Mouse (Mus musculus) limb, embryonic 13.5 days (tissue): ENCODE data around the gene Mapt. TPM values are rescaled to one million over a fixed set of nuclear protein-coding genes. Genes with fewer than 3 reads are reported as not detected.
A peak's percentile ranks its signal among the peaks of the same experiment; 100 is the strongest.

Experiments used
- ATAC-seq: fragments of 200-750 bp; cut with Nextera tagmentation; 2 replicates; pipeline ENCODE4 v1.8.0; 2017; ENCODE audit warnings: low read depth, moderate number of reproducible peaks, moderate TSS enrichment; ENCODE audit not compliant: low FRiP score
- H3K27ac ChIP-seq: fragments of 300-500 bp; sonication (generic); 2 replicates; pipeline ENCODE4 v1.5.1; 2015; ENCODE audit warnings: inconsistent platforms, mild to moderate bottlenecking, moderate library complexity
- H3K27me3 ChIP-seq: fragments of 300-500 bp; sonication (generic); 2 replicates; pipeline ENCODE4 v1.6.1; 2015; ENCODE audit warnings: mild to moderate bottlenecking, inconsistent platforms
- H3K36me3 ChIP-seq: fragments of 300-500 bp; sonication (generic); 2 replicates; pipeline ENCODE4 v1.6.1; 2015; ENCODE audit warnings: inconsistent platforms, mild to moderate bottlenecking, moderate library complexity
- H3K4me1 ChIP-seq: fragments of 300-500 bp; sonication (generic); 2 replicates; pipeline ENCODE4 v1.6.1; 2015; ENCODE audit warnings: inconsistent platforms
- H3K4me2 ChIP-seq: fragments of 300-500 bp; sonication (generic); replicated peaks from 2 replicates; pipeline ENCODE4 v1.6.1; 2015; ENCODE audit warnings: inconsistent platforms, mild to moderate bottlenecking, moderate library complexity
- H3K4me3 ChIP-seq: fragments of 300-500 bp; sonication (generic); 2 replicates; pipeline ENCODE4 v1.5.1; 2015; ENCODE audit warnings: moderate library complexity, mild to moderate bottlenecking, inconsistent platforms
- H3K9ac ChIP-seq: fragments of 300-500 bp; sonication (generic); 2 replicates; pipeline ENCODE4 v1.6.1; 2015; ENCODE audit warnings: mild to moderate bottlenecking, inconsistent platforms
- H3K9me3 ChIP-seq: fragments of 300-500 bp; sonication (generic); 2 replicates; pipeline ENCODE4 v1.6.1; 2016; ENCODE audit warnings: inconsistent platforms
- WGBS: fragments of 180-500 bp; shearing (Covaris S2); methylation state at CpG from one replicate; pipeline ENCODE4 v1.1.7; 2015; 5-methylcytosine and 5-hydroxymethylcytosine counted together
- polyA plus RNA-seq: library from polyadenylated mRNA; unstranded; fragments of >200 nt; fragmentation: Nextera tagmentation; extraction: Ambion mirVana; gene quantifications from 2 replicates; pipeline ENCODE4 v1.2.1, GENCODE M21; 2015

Gene Mapt
- 3.0 and 4.9 TPM in 2 replicates for polyA plus RNA-seq

DNA sequence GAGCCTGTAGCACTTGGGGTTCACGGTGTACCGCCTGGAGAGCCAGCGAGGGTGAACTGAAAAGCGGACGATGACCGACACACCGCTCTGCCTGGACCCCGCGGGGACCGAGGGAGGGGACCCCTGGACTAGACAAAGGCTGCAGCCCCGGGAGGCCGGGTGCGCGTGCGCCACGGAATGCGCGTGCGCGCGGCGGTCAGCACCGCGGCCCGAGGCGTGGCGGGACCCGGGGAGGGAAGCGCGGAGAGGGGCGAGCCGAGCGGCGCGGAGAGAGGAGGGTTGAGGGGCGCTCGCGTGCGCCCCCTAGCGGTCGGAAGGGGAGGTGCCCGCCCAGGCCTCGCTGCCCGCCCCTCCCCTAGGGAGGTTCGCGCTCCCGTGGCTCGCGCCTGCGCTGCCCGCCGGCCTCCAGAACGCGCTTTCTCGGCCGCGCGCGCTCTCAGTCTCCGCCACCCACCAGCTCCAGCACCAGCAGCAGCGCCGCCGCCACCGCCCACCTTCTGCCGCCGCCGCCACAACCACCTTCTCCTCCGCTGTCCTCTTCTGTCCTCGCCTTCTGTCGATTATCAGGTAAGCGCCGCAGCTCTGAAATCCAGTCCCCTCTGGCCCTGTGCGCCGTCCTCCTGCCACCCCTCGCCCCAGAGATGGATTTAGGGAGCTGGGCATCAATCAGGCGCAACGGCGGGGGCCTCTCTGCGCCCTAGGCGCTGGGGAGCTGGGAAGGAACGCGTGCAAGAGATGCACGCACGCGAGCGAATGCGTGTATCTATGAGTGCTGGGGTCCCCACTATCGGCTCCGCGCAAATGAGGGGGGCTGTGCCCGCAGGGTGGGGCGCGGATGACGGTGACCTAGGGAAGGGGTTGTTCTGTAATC is at the start of gene Mapt:
Mapt (plus strand) TSS at position 350 of the 871 bp plus-strand sequence.
- Histone ChIP-seq H3K9ac (peak within 1 kb of the TSS; percentile 67), H3K4me2 (peak within 1 kb of the TSS; percentile 96), H3K27ac (no peak within 1 kb of the TSS), H3K9me3 (no peaks in the 10 kb centered on the region), H3K4me3 (peak within 1 kb of the TSS; percentile 62), H3K27me3 (peaks cover 75% of the 10 kb centered on the region), H3K36me3 (no peaks in the 10 kb centered on the region), H3K4me1 (peaks cover 28% of the 10 kb centered on the region)
- peak; percentile 89 for ATAC-seq
- WGBS, result under 1% methylated on average over 62 of the region's 94 CpGs

DNA sequence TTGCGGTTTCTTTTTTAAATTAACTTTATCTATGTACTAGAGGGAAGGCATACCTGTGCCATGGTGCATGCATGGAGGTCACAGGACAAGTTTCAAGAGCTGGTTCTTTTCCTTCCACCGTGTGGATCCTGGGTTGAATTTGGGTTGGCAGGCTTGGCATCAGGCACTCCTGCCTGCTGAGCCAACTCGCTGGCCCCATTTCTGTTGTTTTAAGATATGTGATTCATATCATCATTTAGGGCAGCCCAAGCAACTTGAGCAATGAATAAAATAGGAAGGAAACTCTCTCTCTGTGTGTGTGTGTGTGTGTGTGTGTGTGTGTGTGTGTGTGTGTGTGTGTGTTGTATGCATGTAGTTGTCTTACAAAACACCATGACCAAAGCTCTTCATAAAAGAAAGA is 49.0 kb upstream of the Mapt start:
- WGBS, result 82% methylated on average over 3 of the region's 3 CpGs
- no peaks in the 10 kb centered on the region for H3K36me3 ChIP-seq
- no peak for ATAC-seq
- H3K4me2 ChIP-seq, result no peak overlapping the region
- no peaks in the 10 kb centered on the region for H3K4me1 ChIP-seq
- H3K27ac ChIP-seq, result no peak overlapping the region
- peaks cover 5% of the 10 kb centered on the region; the same call in 1 of the 2 replicates for H3K27me3 ChIP-seq
- no peak overlapping the region for H3K9ac ChIP-seq
- H3K9me3 ChIP-seq, result no peaks in the 10 kb centered on the region
- no peak overlapping the region for H3K4me3 ChIP-seq

DNA sequence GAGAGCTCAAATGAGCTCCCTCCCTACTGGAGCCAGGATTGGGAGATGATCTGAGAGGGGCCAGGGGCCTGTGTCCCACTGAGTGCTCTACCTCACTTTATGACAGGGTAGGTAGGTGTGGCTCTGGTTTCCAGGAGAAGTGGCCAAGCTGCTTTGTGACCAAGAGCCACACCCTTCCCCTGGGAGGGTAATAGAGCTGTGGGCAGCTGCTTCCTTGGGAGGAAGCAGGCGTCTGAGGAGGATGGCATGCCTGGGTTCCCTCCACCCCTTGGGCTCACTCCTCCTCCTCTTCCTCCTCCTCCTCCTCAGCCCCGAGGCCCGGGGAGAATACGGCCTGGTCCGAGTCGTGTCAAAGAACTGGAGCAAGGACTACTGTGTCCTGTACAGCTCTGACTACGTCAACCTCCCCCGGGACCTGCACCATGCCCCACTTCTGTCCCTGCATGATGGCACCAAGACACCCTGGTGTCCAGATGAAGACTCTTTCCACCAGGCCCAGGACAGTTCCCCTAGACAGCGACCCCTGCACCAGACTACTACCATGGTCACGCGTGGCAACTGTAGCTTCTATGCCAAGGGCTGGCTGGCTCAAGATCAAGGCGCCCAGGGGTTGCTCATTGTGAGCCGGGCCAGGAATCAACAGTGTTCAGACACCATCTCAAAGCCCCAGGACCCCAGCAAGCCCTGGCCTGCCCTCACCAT is 44.9 kb upstream of the Mapt start, which contains the start of gene Sppl2c:
Sppl2c (plus strand) TSS at position 193 of the 702 bp plus-strand sequence.
- Histone ChIP-seq H3K4me2 (no peak within 1 kb of the TSS), H3K9me3 (no peaks in the 10 kb centered on the region), H3K4me1 (no peaks in the 10 kb centered on the region), H3K27me3 (no peaks in the 10 kb centered on the region), H3K4me3 (no peak within 1 kb of the TSS), H3K9ac (no peak within 1 kb of the TSS), H3K27ac (no peak within 1 kb of the TSS), H3K36me3 (no peaks in the 10 kb centered on the region)
- ATAC-seq, result no peak
- WGBS, result 79% methylated on average over 13 of the region's 13 CpGs

DNA sequence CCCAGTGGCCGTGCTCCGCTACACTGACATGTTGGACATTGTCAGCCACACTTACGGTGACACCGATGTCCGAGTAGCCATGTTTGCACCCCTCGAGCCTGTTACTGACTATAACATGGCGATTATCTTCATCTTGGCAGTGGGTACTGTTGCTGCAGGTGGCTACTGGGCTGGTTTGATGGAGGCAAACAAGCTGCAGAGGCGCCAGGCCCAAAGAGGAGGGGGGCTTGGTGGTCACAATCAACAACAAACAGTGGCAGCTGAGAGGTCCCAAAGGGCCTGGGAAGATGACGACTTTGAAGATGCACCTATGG is 44.4 kb upstream of the Mapt start:
- WGBS, result 90% methylated on average over 9 of the region's 9 CpGs
- Histone ChIP-seq H3K27ac (no peak overlapping the region), H3K9ac (no peak overlapping the region), H3K36me3 (no peaks in the 10 kb centered on the region), H3K27me3 (no peaks in the 10 kb centered on the region), H3K4me1 (no peaks in the 10 kb centered on the region), H3K4me3 (no peak overlapping the region), H3K9me3 (no peaks in the 10 kb centered on the region), H3K4me2 (no peak overlapping the region)
- no peak for ATAC-seq

DNA sequence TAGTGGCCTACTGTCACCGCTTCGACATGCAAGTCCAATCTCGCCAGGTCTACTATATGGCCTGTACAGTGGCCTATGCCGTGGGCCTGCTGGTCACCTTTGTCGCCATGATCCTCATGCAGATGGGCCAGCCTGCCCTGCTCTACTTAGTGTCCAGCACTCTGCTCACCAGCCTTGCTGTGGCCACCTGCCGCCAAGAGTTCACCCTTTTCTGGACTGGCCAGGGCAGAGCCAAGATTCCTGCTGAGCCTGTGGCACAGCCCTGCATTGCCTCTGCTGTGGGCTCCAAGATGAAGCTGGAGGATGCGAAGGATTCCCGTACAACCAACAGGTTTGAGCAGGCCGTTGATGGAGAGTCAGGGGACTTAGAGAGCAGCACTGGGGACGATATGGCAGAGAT is 43.4 kb upstream of the Mapt start:
- Histone ChIP-seq H3K27me3 (no peaks in the 10 kb centered on the region), H3K27ac (no peak overlapping the region), H3K4me1 (no peaks in the 10 kb centered on the region), H3K36me3 (no peaks in the 10 kb centered on the region), H3K4me2 (no peak overlapping the region), H3K9ac (no peak overlapping the region), H3K4me3 (no peak overlapping the region), H3K9me3 (no peaks in the 10 kb centered on the region)
- WGBS, result 93% methylated on average over 10 of the region's 10 CpGs
- no peak for ATAC-seq

DNA sequence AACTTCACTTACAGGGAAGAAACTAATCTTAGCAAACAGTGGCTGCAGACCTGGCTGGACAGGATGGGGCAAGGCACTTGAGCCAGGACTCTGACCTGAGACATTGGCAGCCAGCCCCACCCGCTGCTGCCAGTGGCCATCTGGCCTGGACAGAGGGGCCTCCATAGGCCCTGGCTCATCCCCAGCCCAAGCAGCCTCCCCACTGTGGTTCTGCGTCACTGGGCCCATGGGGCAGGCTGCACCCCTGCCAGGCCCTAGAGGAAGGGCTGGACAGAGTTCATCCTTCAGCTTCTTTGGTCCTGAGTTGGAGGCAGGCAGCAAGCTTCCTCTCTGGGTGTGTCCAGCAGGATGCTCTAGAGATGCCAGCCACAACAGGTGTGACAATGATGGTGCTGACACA is 41.2 kb upstream of the Mapt start:
- H3K9ac ChIP-seq, result no peak overlapping the region
- no peaks in the 10 kb centered on the region for H3K27me3 ChIP-seq
- H3K4me1 ChIP-seq, result no peaks in the 10 kb centered on the region
- H3K9me3 ChIP-seq, result no peaks in the 10 kb centered on the region
- no peak overlapping the region for H3K4me3 ChIP-seq
- no peak overlapping the region for H3K4me2 ChIP-seq
- H3K36me3 ChIP-seq, result no peaks in the 10 kb centered on the region
- H3K27ac ChIP-seq, result no peak overlapping the region
- no peak for ATAC-seq
- 79% methylated on average over 2 of the region's 2 CpGs for WGBS

DNA sequence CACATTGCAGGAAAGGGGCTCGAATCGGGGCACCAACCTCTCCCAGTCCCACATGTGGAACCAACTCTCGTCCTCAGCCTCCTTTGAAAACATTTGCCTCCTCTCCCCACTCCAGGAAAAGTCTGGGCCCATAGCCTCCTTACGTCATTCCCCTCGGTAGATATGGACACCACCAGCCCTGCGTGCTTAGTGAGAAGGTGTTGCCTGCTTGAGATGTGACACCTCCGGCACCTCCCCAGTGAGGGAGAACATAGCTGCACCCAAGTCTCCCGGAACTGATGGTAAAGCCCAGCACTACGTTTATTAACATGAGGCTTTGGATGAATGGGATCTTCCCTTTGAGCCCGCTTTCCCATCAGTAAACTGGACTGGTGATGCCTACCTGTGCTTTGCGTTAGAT is 35.8 kb upstream of the Mapt start:
- H3K27ac ChIP-seq, result no peak overlapping the region
- no peak for ATAC-seq
- H3K4me2 ChIP-seq, result no peak overlapping the region
- no peaks in the 10 kb centered on the region for H3K4me1 ChIP-seq
- H3K9me3 ChIP-seq, result no peaks in the 10 kb centered on the region
- no peak overlapping the region for H3K4me3 ChIP-seq
- H3K36me3 ChIP-seq, result no peaks in the 10 kb centered on the region
- WGBS, result 69% methylated on average over 11 of the region's 11 CpGs
- no peak overlapping the region for H3K9ac ChIP-seq
- H3K27me3 ChIP-seq, result peaks cover 17% of the 10 kb centered on the region

DNA sequence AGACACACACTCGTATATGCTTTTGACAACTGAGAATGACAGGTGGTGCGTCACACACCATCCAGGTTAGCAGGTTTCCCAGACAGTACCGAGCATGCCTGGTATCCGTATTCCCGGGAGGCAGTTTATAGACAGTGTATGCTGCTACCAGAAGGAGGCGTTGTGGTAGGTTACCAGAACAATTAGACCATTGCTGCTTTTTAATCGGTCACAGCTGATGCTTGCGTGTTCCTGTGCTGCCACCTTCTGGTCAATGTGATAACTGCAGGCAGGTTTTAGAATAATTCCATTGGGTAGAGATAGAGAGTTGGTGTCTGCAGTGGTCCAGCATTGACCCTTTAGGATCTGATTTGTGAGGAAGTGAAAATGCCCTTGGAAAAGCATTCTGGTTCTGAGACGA is 35.4 kb upstream of the Mapt start:
- H3K4me1 ChIP-seq, result no peaks in the 10 kb centered on the region
- ATAC-seq, result peak; percentile 44
- 9% methylated on average over 9 of the region's 9 CpGs for WGBS
- no peak overlapping the region for H3K4me2 ChIP-seq
- H3K27ac ChIP-seq, result no peak overlapping the region
- no peaks in the 10 kb centered on the region for H3K9me3 ChIP-seq
- no peak overlapping the region for H3K9ac ChIP-seq
- no peak overlapping the region for H3K4me3 ChIP-seq
- H3K27me3 ChIP-seq, result peaks cover 17% of the 10 kb centered on the region
- H3K36me3 ChIP-seq, result no peaks in the 10 kb centered on the region

DNA sequence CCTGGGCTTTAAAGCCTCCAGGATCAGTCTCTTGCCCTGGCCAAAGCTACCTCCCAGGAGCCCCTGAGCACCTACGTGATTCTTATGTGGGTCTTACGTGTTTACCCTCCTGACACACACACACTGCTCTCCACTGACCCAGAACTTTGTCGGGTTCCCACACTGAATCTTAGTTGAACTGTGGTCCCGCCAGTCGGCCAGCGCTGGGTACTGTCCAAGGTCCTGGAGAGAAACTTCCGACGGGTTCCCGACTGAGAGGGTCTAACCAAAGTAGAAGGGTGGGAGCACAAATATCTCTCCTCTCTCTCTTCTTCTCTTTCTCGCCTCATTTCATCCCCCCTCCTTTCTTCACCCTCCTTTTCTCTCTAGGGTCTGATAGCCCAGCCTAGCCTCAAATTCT is 33.3 kb upstream of the Mapt start:
- ATAC-seq, result no peak
- H3K27ac ChIP-seq, result no peak overlapping the region
- 6% methylated on average over 10 of the region's 10 CpGs for WGBS
- H3K36me3 ChIP-seq, result no peaks in the 10 kb centered on the region
- no peak overlapping the region for H3K4me3 ChIP-seq
- no peaks in the 10 kb centered on the region for H3K4me1 ChIP-seq
- H3K9ac ChIP-seq, result no peak overlapping the region
- H3K27me3 ChIP-seq, result peaks cover 17% of the 10 kb centered on the region
- H3K9me3 ChIP-seq, result peaks cover 12% of the 10 kb centered on the region
- H3K4me2 ChIP-seq, result no peak overlapping the region

DNA sequence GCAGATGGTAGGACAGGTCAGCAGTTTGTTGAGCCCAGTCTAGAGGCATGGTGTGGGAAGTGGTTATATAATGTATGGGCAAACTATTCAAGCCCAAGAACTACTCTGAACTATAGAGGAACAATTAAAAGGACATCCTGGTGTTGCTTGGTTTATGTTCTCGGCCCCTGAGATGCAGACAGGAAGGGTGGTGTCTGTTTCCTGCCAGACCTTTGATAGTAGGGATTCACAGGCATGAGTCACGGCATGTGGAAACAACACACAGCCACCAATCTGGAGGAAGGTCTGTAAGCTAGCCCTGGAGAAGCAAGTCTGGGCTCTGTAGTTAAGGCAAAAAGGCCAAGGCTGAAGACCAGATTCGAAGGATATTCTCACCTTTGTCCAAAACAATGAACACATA is 27.9 kb upstream of the Mapt start:
- no peak overlapping the region for H3K4me2 ChIP-seq
- WGBS, result 73% methylated on average over 3 of the region's 3 CpGs
- ATAC-seq, result no peak
- no peak overlapping the region for H3K4me3 ChIP-seq
- H3K36me3 ChIP-seq, result no peaks in the 10 kb centered on the region
- H3K27ac ChIP-seq, result no peak overlapping the region
- H3K4me1 ChIP-seq, result no peaks in the 10 kb centered on the region
- H3K9me3 ChIP-seq, result peaks cover 12% of the 10 kb centered on the region
- no peak overlapping the region for H3K9ac ChIP-seq
- H3K27me3 ChIP-seq, result peaks cover 3% of the 10 kb centered on the region

DNA sequence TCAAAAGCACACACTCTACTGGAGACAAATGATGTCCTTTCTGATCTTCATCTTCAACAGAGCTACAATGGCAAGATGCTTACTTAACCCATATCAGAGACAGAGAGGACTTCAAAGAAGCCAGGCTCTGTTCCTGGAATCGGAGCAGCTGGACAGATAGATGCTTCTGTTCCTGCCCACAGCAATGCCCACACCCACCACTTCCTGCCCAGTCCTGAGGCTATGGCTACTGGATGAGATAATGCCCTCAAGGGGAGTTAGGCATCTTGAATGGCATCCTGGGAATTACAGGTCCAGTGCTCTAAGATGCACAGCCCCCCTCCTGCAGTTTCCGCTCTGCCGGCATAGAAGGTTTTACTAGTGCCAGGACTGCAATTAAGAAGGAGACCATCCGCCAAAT is 24.6 kb upstream of the Mapt start:
- Histone ChIP-seq H3K9ac (no peak overlapping the region), H3K4me3 (no peak overlapping the region), H3K27ac (no peak overlapping the region), H3K36me3 (no peaks in the 10 kb centered on the region), H3K4me1 (no peaks in the 10 kb centered on the region), H3K27me3 (no peaks in the 10 kb centered on the region; the same call in 1 of the 2 replicates), H3K4me2 (no peak overlapping the region), H3K9me3 (peaks cover 10% of the 10 kb centered on the region)
- 62% methylated on average over 4 of the region's 4 CpGs for WGBS
- ATAC-seq, result no peak

DNA sequence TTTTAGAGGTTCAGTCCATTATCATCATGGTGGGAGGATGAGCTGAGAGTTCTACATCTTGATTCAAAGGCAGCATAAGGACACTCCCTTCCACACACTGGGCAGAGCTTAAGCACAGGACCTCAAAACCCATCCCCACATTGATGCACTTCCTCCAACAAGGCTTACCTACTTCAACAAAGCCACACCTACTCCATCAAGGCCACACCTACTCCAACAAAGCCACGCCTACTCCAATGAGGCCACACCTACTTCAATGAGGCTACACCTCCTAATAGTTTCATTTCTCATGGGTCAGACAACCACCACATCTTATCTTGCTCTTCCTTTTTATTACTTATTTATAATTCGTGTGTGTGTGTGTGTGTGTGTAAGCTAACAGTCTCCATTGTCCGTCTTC is 22.1 kb upstream of the Mapt start:
- no peak for ATAC-seq
- Histone ChIP-seq H3K36me3 (no peaks in the 10 kb centered on the region), H3K9me3 (no peaks in the 10 kb centered on the region), H3K4me2 (no peak overlapping the region), H3K27me3 (no peaks in the 10 kb centered on the region; the same call in 1 of the 2 replicates), H3K9ac (no peak overlapping the region), H3K4me3 (no peak overlapping the region), H3K4me1 (no peaks in the 10 kb centered on the region), H3K27ac (no peak overlapping the region)
- 71% methylated on average over 3 of the region's 3 CpGs for WGBS
